11 mouse cellular contexts compared by ENCODE assay signal in the genomic region with DNA sequence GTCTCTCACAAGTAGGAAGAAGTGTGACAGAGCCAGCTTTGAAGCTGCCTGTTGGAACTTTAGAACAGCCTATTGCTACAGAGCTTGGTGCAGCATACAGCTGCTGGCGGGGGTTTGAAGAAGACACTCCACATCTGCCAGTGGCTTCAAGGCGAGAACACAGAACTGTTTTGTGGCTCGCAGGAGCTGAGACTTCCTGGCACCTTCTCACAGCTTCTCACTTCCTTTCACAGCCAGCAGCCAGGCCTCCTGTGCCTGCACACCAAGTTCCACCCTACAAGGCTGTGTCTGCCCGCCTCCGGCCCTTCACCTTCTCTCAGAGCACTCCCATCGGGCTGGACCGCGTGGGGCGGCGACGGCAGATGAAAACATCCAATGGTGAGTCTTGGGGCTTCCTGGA. TPM values are rescaled to one million over a fixed set of nuclear protein-coding genes. Genes with fewer than 3 reads are reported as not detected.
DNase-seq lines count a peak whose midpoint lies in the region; ATAC-seq and TF ChIP-seq lines count a peak whose summit lies in the region.
"Had no signal": no experiment of that assay in that cellular context is flagged by ENCODE, and none has a peak within 500 bp of the region (broad histone marks: within the 10 kb centered on the region; RNA-seq: fewer than 3 reads in every experiment).

No protein-coding gene starts in this region.

- no peak for TF ChIP-seq CTCF in heart, postnatal 0 days (IDR thresholded peaks at IDR 0.05; ENCODE audit: low read depth)
- no peak for TF ChIP-seq CTCF in CH12.LX (conservative IDR thresholded peaks at IDR 0.05 in 1 of 2, IDR thresholded peaks at IDR 0.05 in 1 of 2; ENCODE audit: low read depth in 2 of 2, low read length in 2 of 2)

- ATAC-seq in heart, postnatal 0 days (ENCODE audit: insufficient read depth, low read depth): no peak
- ATAC-seq in hematopoietic stem cell, adult 5-6 weeks (replicated peaks in 1 of 2; ENCODE audit: insufficient read depth in 1 of 2, low FRiP score in 2 of 2, low TSS enrichment in 1 of 2, low read depth in 1 of 2, poor library complexity in 2 of 2, severe bottlenecking in 2 of 2): peak; percentile 54 to 61
- ATAC-seq in forebrain, embryonic 14.5 days: no peak
- ATAC-seq in intestine, embryonic 15.5 days: no peak

- in situ Hi-C loops in CH12.LX (cut with MboI; ENCODE audit: low pct_ligation_motif_present, low pct_unique_long_range_greater_than_20kb, low sequenced_read_pairs): loop anchor here (5.0 kb wide), 1 partner anchor 63 kb away; no protein-coding TSS in a partner anchor

- H3K79me2 ChIP-seq in CH12.LX (replicated peaks; ENCODE audit: control insufficient read depth, extremely low read depth, insufficient read depth, poor library complexity, severe bottlenecking): no peaks in the 10 kb centered on the region

- no peak overlapping the region; the same call in 1 of the 2 replicates for H3K9ac ChIP-seq in heart, postnatal 0 days (replicated peaks; ENCODE audit: low read depth, low read length)
- H3K9ac ChIP-seq in CH12.LX (ENCODE audit: insufficient read depth, low read depth): no peak overlapping the region
- no peak overlapping the region; the same call in 1 of the 2 replicates for H3K9ac ChIP-seq in forebrain, embryonic 14.5 days (ENCODE audit: low read length)
- no peak overlapping the region for H3K9ac ChIP-seq in intestine, embryonic 15.5 days
- H3K9ac ChIP-seq: midbrain, embryonic 12.5 days had no signal

- no peak for DNase-seq in heart, postnatal 0 days (ENCODE audit: low spot score)
- DNase-seq in heart, postnatal 14 days: no peak
- DNase-seq in CH12.LX (ENCODE audit: extremely low read depth): peak; percentile 26
- DNase-seq in spleen, postnatal 36 days (ENCODE audit: low spot score in 2 of 2): peak; percentile 77 to 79
- no peak for DNase-seq in cerebellum, postnatal 36 days
- DNase-seq in forebrain, embryonic 14.5 days (ENCODE audit: low spot score): no peak
- DNase-seq: adrenal gland, postnatal 25 days; gastrocnemius, adult 2 months had no signal

- H3K9me3 ChIP-seq in heart, postnatal 0 days (replicated peaks; ENCODE audit: control insufficient read depth, low read length): no peaks in the 10 kb centered on the region
- H3K9me3 ChIP-seq in CH12.LX (replicated peaks; ENCODE audit: low read length): no peaks in the 10 kb centered on the region
- H3K9me3 ChIP-seq in forebrain, embryonic 14.5 days (replicated peaks; ENCODE audit: control insufficient read depth, low read length): no peaks in the 10 kb centered on the region
- no peaks in the 10 kb centered on the region for H3K9me3 ChIP-seq in intestine, embryonic 15.5 days
- H3K9me3 ChIP-seq: midbrain, embryonic 12.5 days had no signal

- no peaks in the 10 kb centered on the region for H3K36me3 ChIP-seq in heart, postnatal 0 days (replicated peaks; ENCODE audit: control insufficient read depth, insufficient read depth, low read length)
- H3K36me3 ChIP-seq in CH12.LX (replicated peaks in 1 of 2; ENCODE audit: control insufficient read depth in 1 of 2, insufficient read depth in 1 of 2, low read length in 1 of 2): no peaks in the 10 kb centered on the region
- H3K36me3 ChIP-seq in forebrain, embryonic 14.5 days (ENCODE audit: control insufficient read depth, insufficient read depth, low read length): peaks cover 30% of the 10 kb centered on the region
- 0 out of 2 replicates have a peak, but pooled peaks cover 3% of the 10 kb centered on the region for H3K36me3 ChIP-seq in intestine, embryonic 15.5 days

- peak overlapping the region; percentile 13; the same call in 1 of the 2 replicates for H3K4me3 ChIP-seq in heart, postnatal 0 days (ENCODE audit: low read depth, low read length)
- no peak overlapping the region for H3K4me3 ChIP-seq in CH12.LX (replicated peaks in 1 of 3; ENCODE audit: low read depth in 2 of 3, low read length in 2 of 3, poor library complexity in 1 of 3)
- no peak overlapping the region for H3K4me3 ChIP-seq in forebrain, embryonic 14.5 days (ENCODE audit: low read depth, low read length)
- no peak overlapping the region for H3K4me3 ChIP-seq in intestine, embryonic 15.5 days (replicated peaks)
- H3K4me3 ChIP-seq: gastrocnemius, adult 2 months; midbrain, embryonic 12.5 days had no signal

- no peak overlapping the region; the same call in 1 of the 2 replicates for H3K27ac ChIP-seq in heart, postnatal 0 days (ENCODE audit: low read depth)
- H3K27ac ChIP-seq in CH12.LX (ENCODE audit: insufficient read depth, low read depth): no peak overlapping the region
- H3K27ac ChIP-seq in forebrain, embryonic 14.5 days (ENCODE audit: low read depth, low read length): no peak overlapping the region
- no peak overlapping the region for H3K27ac ChIP-seq in intestine, embryonic 15.5 days
- H3K27ac ChIP-seq: gastrocnemius, adult 2 months; midbrain, embryonic 12.5 days had no signal

- H3K27me3 ChIP-seq in heart, postnatal 0 days (ENCODE audit: control insufficient read depth, insufficient read depth, low read length): no peaks in the 10 kb centered on the region
- no peaks in the 10 kb centered on the region for H3K27me3 ChIP-seq in CH12.LX (replicated peaks)
- no peaks in the 10 kb centered on the region for H3K27me3 ChIP-seq in forebrain, embryonic 14.5 days (replicated peaks; ENCODE audit: control insufficient read depth, insufficient read depth, low read length)
- no peaks in the 10 kb centered on the region for H3K27me3 ChIP-seq in intestine, embryonic 15.5 days (replicated peaks)
- H3K27me3 ChIP-seq: midbrain, embryonic 12.5 days had no signal

- 43% methylated on average over 11 of the region's 11 CpGs for WGBS in heart, postnatal 0 days
- 79% methylated on average over 11 of the region's 11 CpGs for WGBS in forebrain, embryonic 14.5 days
- 55% methylated on average over 11 of the region's 11 CpGs for WGBS in intestine, embryonic 15.5 days

- peaks cover 8% of the 10 kb centered on the region for H3K4me1 ChIP-seq in heart, postnatal 0 days (ENCODE audit: control insufficient read depth, insufficient read depth)
- peaks cover 0 to 47% of the 10 kb centered on the region in 2 experiments; a peak in 3 of 4 replicates for H3K4me1 ChIP-seq in CH12.LX (ENCODE audit: control insufficient read depth in 1 of 2, insufficient read depth in 2 of 2)
- no peaks in the 10 kb centered on the region for H3K4me1 ChIP-seq in forebrain, embryonic 14.5 days (ENCODE audit: control insufficient read depth, insufficient read depth, low read length)
- peaks cover 21% of the 10 kb centered on the region for H3K4me1 ChIP-seq in intestine, embryonic 15.5 days (replicated peaks)
- H3K4me1 ChIP-seq: midbrain, embryonic 12.5 days had no signal

- no peak for TF ChIP-seq POLR2A in CH12.LX (IDR thresholded peaks at IDR 0.05; ENCODE audit: low read depth, low read length)

- intact Hi-C loops in heart, postnatal 14 days (cut with DNase I): no loop called here

- no peak for TF ChIP-seq RAD21 in CH12.LX (IDR thresholded peaks at IDR 0.05; ENCODE audit: low read depth, low read length)

- dilution Hi-C loops in CH12.LX (cut with MboI; ENCODE audit: extremely low pct_ligation_motif_present, extremely low pct_unique_long_range_greater_than_20kb, low sequenced_read_pairs): no loop called here

- no peak overlapping the region; the same call in 1 of the 2 replicates for H3K4me2 ChIP-seq in heart, postnatal 0 days (ENCODE audit: low read depth, low read length)
- H3K4me2 ChIP-seq in CH12.LX (ENCODE audit: insufficient read depth, low read depth, poor library complexity, severe bottlenecking): no peak overlapping the region
- H3K4me2 ChIP-seq in forebrain, embryonic 14.5 days (ENCODE audit: low read length): no peak overlapping the region
- no peak overlapping the region for H3K4me2 ChIP-seq in intestine, embryonic 15.5 days (replicated peaks)
- H3K4me2 ChIP-seq: midbrain, embryonic 12.5 days had no signal

- TF ChIP-seq EP300 in heart, postnatal 0 days (IDR thresholded peaks at IDR 0.05; ENCODE audit: low read depth): no peak
- no peak for TF ChIP-seq EP300 in CH12.LX (IDR thresholded peaks at IDR 0.05; ENCODE audit: low read length)

TF ChIP-seq in CH12.LX, 34 proteins besides CTCF, POLR2A, EP300 and RAD21:
- TF ChIP-seq CHD1 (IDR thresholded peaks at IDR 0.05; ENCODE audit: low read depth, low read length): no peak

RNA-seq across cellular contexts. Expression of gene C1qtnf9, which starts 58.7 kb away (rescaled TPM):
- 2.2 and 2.8 TPM in 2 replicates for total RNA-seq in heart, postnatal 0 days (2014; rRNA removed; ENCODE audit: low replicate concordance)
- 4.6 and 5.4 TPM in 2 replicates for polyA plus RNA-seq in heart, postnatal 0 days (2015; fragmentation: Nextera tagmentation; extraction: Ambion mirVana)
- 10 to 100 TPM; 42.8 to 43.8 TPM for total RNA-seq in heart, postnatal 14 days (2021)
- total RNA-seq in CH12.LX (2012; rRNA removed) (0.08 TPM in 1 of 2 replicates, not detected in the other), CH12.LX (2014; rRNA removed) (not detected in 2 replicates)
- 0.20 and 0.26 TPM in 2 replicates for polyA plus RNA-seq in CH12.LX (2012; ENCODE audit: insufficient read length, low read depth)
- not detected in 2 replicates for total RNA-seq in hematopoietic stem cell, adult 5-6 weeks (2017)
- polyA plus RNA-seq in forebrain, embryonic 14.5 days (2014; fragmentation: Nextera tagmentation; extraction: Ambion mirVana): not detected in 2 replicates
- 1.3 and 2.0 TPM in 2 replicates for polyA plus RNA-seq in intestine, embryonic 15.5 days (2015; fragmentation: Nextera tagmentation; extraction: Ambion mirVana)

Comparison
In these comparisons a context has a peak if more than half of its experiments do, and no peak if none do; other contexts are left out.
1. RNA of gene C1qtnf9, which starts 58.7 kb away (total RNA-seq): 42.8 to 43.8 TPM in heart, postnatal 14 days; 2.2 to 2.8 TPM in heart, postnatal 0 days, 0.08 TPM in CH12.LX and not detected in hematopoietic stem cell, adult 5-6 weeks; every median in the first group is over 10 times any median in the second.
2. ATAC-seq: peak in hematopoietic stem cell, adult 5-6 weeks (2 of 2); none in heart, postnatal 0 days (single experiment), forebrain, embryonic 14.5 days (single experiment) and intestine, embryonic 15.5 days (single experiment).
3. DNase-seq: peak in CH12.LX (single experiment) and spleen, postnatal 36 days (2 of 2); none in heart, postnatal 0 days (single experiment), heart, postnatal 14 days (0 of 2), cerebellum, postnatal 36 days (0 of 2) and forebrain, embryonic 14.5 days (single experiment).